Mouse (Mus musculus) adrenal gland, postnatal 36 days (tissue): ENCODE measurements around the gene Tenm2. TPM values are rescaled to one million over a fixed set of nuclear protein-coding genes. Genes with fewer than 3 reads are reported as not detected.

Experiments used
- DNase-seq, 2 experiments: peaks; one replicate each; pipeline ENCODE4 v3.0.0; 2021; ENCODE audit warnings: mixed read lengths in 1 of 2
- total RNA-seq, 2 experiments: library from RNA; stranded (reverse); gene quantifications; 2 replicates each; pipeline ENCODE4 v1.2.3; 2021

Gene Tenm2
- total RNA-seq, 2 experiments from 2014 or later = 0.53 to 0.69 TPM

DNA sequence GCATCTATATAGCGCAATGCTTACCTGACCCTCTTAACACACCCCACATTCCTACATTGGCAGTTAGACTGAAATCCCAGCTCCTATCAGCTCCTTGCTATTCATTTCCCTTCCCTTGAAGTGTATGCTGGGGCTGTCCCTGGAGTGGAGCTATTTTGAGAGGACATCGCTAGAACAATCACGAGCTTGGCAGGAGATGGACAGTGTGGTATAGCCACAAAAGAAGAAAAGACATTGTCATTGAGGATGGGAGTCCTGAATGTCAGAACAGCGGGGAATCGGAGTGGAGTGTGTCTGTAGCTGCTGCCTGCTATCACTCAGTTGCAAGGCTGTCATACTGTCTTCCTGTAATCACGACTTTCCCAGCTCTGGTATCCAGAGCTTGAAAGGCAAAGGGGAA is 1031.4 kb downstream of the Tenm2 start:
- DNase-seq = no peak

DNA sequence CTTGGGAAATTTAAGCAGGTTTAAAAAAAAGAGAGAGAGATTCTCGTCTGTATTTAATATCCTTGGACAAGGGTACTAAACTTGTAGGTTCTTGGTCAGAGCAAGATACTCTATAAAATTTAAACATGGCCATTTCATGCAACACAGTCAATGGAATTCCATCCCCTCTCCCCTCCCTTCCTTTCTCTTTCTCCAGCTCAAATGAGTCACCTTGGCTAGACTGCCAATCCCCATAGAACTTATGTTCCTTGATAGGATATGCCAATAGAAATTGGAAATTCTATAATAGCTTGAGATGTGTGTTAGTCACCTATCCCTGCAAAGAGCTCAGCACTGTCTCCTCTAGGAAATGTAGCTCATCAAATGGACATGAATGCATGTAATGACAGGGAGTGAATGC is 1031.9 kb downstream of the Tenm2 start:
- DNase-seq = no peak

DNA sequence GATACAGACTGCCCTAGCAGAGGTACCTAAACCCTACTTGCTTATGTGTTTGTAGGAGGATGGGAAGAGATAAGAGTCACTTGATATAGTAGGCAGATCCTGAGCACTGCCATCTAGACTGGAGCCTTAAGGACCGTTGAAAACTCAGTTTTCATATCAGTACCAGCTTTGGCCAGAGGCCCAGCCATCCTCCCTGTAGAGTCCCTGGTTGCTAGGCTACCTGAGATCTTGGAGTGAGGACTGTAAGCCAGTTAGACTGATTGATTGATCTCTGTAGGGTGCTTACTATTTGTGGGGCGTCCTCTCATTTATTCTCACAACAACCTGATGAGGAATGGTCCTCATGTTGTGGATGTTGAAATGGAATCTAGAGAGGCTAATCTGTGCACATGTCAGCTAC is 1041.4 kb downstream of the Tenm2 start:
- no peak for DNase-seq

DNA sequence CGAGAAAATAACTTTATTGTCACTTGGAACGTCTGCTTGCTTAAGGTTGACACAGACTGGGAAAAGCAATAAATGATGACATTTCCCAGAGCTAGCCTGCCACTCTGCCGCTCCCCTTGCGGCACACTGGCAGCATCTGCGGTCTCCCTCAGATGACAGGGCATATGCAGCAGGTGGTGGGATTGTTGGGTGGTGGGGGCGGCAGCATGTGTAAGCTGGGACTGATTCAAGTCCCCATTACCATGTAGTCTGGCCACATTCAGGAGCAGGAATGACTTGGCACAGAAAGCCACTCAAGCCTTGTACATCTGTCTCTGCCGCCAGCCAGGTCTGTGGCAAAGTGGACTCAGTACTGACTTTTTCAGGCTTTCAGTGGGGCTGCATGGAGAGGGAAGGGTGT is 1059.7 kb downstream of the Tenm2 start:
- DNase-seq = no peak

DNA sequence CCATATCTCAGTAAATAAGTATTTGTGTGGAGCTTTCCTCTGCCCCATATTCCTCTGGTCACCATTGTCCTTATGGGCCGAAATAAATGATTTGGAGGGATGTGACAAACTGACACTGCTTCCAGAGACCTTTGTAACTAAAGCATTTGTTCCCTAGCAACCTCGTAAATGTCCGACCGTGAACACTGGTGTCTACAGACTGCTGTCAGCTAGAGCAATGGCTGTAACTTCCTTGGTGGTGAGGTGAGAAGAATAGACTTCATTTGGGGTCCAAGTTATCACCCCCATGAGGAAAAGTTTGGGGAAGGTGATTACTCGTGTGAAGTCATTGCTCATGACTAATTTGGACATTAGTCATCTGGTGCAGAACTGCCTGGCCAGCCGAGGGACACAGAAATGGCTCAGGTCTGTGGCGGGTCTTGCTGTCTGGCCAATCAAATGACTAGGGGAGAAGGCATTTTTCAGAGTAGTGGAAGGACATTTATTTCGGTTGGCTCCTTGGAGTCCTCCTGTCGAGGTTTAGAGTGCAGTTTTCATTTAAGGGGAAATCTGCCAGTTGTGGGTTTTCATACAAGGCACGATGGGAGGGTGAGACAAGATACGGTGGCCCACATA is 1062.6 kb downstream of the Tenm2 start:
- no peak for DNase-seq

DNA sequence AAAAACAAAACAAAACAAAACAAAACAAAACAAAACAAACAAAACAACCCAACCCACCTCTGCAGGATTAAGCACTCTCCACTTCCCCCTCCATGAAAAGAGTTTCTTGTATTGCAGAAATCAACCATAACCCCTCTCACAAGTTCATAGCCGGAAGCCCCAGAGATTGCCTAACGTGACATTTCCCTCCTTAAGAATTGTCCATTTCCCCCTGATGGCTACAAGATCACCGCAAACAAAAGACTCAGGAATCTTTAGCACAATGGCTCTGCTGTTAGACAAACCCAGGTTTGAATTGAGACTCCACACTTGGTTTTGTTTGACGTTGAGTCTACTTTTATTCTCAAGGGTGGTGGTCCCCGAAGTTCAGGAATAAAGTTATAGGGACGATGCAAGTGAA is 1063.2 kb downstream of the Tenm2 start:
- DNase-seq = no peak

DNA sequence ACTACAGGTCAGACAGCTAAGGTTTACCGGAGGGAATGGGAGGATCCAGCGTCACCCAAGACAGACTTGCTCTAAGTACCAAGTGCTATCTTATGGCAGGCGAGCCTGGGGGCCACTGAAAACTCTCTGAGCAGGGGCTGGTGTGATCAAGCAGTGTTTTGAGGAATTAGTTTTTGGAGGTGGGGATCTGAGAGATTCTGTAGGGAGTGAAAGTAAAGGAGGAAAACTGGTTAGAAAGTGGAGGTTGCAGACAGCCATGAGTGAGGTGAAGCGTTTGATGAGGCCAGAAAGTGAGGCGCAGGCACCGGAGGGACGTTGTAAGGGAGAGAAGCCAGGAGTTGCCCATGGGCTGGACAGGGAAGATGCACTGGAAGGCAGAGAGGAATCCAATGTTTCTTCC is 1063.8 kb downstream of the Tenm2 start:
- DNase-seq = no peak

DNA sequence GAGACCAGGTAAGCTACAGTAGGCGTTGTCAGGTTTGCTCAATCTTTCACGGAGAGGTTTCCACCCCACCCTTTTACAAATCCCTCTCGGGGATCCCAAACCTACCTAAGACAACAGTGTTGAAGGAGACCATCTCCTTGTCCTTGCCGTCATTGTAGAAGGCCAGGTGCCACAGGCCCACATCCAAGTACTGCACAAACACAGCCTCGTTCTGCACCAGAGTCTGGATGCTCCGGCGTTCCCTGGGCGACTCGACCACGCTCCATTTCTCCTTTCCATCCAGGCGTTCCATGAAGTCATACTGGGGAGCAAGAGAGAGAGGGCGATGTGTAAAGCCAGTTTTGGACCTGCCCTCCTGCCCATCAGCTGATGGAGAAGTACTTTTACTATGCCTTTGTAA is 1064.5 kb downstream of the Tenm2 start:
- no peak for DNase-seq

DNA sequence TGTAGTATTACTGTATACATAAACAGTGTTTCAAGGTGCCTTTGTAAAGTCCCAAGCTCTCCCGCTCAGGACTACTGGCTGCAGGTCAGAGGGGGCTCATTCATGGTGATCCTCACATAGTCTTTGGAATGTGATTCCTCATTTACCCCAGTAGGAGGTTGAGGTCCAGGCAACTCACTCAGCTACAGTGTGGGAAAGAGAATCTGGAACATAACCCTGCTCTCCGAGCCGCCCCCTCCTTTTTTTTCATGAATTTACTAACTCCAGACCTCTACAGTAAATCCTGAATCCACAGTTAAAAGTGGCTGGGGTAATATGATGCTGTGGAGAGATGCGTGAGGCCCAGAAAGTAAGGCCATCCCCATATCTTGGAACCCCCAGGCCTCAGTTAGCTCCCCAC is 1066.0 kb downstream of the Tenm2 start:
- DNase-seq = no peak

DNA sequence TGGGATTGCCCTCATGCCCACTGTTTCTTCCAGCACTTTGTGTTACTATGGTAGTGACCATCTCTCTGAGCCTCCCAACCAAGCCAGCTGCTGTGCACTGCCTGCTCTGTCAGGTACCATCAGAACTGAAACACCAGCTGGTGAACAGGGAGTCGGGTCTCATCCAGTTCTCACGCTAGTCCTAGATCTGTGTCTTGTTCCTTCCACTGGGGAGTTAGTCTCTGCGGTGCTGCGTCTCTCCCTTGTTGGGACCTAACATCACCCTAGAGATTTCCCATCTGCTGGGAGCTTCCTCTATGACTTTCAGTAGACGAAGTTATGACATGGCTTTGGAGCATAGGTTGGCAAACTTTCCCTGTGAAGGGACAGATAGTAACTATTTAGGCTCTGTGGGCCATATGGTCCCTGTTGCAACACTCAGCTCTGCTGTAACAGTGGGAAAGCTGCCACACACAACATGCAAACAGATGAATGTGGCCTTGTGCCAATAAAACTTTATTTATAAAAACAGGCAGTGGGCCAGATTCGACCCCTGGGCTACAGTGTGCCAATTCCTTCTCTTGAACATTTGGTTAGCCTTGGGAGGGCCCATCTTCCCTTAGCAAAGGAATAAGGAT is 1066.7 kb downstream of the Tenm2 start:
- DNase-seq = no peak

DNA sequence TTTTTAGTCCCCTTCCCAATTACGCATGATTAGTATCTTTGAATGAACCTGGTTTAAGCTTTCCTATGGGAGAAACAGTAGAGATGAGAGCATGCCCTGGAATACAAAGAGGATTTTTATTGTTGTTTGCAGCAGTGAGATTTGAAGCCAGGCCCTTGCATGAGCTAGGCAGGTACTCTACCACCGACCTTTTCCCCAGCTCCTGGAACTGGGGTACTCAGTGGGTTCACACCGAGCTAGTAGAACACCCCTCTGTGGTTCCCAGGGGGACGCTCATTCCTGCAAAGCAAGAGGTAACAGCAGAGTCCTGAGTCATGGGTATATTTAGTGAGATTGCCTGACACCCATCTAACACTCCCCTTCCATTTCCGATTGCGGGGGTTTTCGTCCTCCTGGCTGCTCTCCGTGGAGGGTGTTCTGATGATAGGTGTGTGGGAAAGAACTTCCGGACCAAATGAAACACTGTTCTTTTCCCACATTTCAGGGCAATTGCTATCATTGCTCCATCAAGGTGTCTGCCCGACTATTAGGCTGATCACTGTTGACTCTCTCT is 1067.9 kb downstream of the Tenm2 start:
- no peak for DNase-seq

DNA sequence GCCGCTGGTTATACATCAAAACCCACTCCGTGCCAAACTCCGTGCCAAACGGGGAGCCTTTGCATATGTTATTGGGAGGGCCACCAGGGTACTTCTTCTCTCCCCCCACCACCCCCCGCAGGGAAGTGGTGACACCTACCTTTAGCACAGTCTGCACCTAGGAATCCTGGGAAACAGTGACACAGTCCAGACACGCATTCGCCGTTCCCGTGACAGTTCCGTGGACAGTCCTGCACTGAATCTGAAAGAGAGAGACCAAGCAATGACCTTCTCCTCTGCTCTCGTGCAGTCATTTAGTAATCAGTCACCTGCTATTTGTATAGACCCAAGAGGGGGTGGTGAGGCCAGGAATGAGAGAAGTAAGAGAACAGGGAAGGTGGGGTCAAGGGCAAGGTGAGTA is 1072.2 kb downstream of the Tenm2 start:
- DNase-seq = no peak

DNA sequence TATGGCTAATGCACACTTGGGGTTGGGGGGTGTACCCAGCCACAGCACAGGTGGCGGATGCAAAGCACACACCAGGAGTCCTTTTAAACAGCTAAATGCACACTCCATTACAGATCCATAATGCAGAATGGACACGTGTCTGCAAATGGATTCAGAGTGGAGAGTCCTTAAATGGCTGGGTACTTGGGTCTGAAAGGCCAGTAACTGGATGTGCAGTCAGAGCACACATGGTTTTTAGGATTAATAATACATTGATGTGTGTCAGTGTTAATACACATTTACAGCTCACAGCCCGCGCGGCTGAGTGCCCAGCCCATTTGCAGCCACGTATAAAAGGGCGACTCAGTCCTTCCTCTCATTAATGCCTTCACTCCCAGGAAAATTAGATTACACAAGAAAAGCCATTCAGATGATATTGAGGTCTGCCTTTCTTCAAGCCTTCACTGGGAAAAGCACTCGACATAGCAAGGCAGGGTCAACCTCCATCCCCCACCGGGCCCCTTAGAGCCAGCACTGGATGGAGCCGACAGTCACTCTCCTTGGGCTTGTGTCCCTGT is 1073.9 kb downstream of the Tenm2 start:
- no peak for DNase-seq

DNA sequence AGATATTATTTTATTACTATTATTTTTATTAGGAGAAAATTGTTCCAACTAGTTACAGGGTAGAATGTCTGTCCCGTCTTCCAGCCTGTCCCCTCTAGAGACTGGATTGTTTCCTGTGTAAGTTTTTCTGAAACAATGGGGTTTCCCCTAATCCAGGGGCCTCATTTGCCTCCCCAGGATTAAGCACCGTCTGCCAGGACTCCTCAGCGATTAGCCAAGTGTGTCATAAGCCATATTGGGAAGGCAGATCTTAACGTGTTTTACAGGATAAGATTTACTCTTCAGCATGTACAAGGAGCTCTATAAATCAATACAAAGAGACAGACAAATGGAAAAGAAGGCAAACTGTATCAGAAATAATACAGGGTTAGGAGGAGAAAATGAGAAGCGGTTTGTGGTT is 1082.3 kb downstream of the Tenm2 start:
- no peak for DNase-seq

DNA sequence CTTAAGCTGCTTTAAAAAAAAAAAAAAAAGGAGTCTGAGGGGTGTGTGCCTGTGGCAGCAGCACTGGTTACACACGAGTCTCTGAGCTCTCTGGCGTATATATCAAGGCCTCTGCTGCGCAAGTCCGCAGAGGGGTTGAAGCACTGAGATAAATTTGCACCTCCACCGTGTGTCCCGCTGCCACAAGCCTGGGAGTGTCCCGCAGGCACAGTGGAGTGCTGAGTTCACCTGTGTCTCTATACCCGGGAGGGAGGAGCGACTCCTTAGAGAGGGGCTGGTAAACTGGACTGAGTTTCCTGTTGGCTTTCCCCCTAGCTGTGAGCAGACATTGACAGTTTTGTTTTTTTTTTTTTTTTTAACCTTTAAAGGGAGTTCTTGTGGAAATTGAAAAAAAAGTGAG is 1082.8 kb downstream of the Tenm2 start:
- no peak for DNase-seq

DNA sequence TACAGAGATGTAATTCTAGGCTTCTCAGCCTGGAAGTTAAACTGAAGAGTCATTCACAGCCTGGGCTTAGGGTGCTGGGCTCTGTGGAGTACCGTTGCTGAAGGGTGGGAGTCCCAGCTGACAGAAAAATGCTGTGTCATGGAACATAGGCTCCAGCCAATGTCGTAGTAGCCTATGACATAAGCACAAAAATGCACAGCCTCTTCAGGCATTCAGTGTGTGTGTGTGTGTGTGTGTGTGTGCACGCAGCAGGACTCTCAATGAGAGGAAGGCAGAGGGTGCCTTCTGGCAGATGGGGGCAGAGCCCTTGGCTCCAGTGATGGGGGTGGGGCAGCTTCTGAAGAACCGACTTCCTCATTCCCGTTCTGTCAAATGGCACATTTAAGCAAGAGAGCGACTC is 1083.5 kb downstream of the Tenm2 start:
- DNase-seq = peak in 1 of 2 experiments; percentile 8

DNA sequence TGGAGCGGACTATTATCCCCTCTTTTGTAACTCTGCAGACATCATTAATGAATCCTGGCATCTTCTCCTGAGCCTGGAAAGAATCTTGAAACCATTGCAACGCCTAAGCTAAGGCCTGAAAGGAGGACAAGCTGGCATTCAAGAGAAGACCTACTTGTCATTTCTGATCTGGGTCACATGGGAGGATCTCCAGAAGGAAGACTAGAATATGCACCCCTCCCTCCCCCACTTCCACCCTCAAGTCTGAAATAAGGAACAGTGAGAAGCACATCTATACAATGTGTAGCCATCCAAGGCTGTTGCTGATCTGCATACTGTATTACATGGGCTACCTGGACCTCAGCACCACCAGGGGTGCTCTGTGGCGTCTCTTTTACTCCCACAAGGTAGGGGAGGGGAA is 1086.7 kb downstream of the Tenm2 start:
- no peak for DNase-seq

DNA sequence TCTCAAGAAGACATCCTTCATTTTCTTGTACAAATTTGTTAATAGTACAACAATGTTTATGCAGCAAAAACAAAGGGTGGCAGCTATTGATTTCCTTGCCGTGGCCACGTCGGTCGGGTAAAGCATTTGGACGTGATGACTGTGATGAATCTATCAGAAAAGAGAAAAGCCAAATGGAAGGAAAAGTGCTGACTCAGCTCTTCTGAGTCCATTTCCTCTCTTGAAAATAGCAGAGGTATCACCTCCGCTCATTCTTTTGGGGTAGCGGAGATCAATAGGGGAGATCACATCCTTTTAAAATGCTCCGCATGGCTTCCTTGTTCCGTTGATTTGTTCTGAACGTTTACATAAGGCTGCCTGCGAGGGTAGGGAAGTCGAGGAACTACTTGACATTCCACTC is 1090.7 kb downstream of the Tenm2 start:
- DNase-seq = no peak

DNA sequence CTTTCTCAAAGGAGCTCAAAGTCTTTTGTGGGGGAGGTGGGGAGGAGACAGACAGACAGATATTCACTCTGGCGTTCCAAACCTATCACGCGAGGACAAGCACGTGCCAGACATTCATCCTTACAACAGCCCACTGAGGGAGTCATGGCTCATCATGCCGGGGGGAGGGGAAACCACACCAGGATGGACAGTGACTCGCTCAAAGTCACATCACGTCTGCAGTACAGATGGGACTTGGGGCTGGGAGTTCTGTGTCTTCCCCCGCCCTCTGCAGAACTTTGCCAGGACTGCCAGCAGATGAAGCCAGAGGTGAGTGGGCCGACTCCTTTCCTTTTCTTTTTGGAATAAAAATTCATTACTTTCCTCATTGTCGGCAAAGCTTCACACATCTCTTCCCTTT is 1095.4 kb downstream of the Tenm2 start:
- DNase-seq = no peak

DNA sequence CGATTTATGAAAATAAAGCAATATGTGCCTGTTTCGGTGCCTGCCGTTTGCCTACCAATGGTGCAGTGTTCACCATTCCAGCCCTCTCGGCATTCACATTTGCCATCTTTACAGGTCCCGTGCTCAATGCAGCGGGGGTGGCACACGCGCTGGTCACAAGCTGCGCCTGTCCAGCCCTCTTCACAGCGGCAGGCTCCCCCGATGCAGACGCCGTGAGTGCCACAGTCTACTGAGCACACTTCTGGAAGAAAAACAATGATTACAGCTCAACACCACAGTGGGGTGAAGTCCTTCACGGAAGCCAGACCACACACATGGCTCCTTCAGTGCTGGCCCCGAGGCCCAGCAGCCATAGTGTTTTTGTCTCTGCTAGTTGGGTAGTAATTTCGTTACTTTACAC is 1096.2 kb downstream of the Tenm2 start:
- DNase-seq = no peak

DNA sequence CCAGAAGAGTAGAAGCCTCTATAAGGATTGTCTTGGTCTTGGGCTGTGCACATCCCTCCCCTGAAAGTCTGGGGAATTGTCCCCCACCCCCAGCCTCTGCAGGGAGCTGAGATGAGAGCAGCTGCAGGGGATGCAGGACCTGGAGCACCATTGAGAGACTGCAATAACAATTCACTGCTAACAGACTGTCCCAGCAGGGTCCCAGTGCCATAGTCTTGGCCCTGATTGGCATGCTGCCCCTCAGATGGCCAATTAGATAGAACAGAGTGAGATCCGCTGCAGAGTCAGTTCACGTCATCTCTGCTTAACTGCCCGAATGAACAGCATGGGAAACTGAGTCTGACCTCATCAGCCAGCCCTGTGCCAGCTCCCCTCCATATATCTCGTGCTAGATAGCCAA is 1097.9 kb downstream of the Tenm2 start:
- no peak for DNase-seq

DNA sequence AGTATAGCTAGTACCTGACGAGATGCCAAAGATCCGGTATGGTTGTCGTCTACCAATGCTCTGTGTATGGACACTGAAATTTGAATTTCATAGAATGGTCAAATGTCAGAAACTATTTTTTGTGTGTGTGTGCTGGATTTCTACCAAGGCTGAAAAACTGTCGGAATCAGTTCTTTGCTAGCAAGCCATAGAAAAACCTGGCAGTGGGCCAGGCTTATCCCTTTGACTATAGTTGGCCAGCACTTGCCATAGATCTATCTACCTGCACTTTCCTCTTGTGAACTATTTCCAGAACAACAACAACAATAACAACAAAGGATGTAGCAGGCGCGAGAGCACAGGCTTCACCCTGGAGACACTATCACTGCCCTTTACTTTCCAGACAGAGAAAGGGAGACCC is 1098.5 kb downstream of the Tenm2 start:
- peak in 1 of 2 experiments; percentile 3 for DNase-seq

DNA sequence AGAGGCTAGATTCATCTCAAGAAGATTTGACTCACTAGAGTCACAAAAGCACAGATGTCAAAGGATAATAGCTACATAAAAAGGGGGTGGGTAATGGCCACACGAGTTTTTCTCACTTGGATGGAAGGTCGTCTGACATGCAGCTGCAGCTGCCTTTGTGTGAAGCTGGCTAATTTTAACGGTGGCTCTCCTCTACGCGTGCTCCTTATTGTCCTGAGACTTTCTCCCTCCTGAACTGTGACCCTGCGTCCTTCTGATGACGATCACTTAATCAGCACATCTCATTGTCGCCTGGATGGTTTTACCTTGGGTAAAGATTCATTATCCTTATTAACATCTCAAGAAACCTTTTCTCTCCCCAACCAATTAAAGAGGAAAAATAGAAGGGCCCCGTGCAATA is 1101.1 kb downstream of the Tenm2 start:
- DNase-seq = no peak

DNA sequence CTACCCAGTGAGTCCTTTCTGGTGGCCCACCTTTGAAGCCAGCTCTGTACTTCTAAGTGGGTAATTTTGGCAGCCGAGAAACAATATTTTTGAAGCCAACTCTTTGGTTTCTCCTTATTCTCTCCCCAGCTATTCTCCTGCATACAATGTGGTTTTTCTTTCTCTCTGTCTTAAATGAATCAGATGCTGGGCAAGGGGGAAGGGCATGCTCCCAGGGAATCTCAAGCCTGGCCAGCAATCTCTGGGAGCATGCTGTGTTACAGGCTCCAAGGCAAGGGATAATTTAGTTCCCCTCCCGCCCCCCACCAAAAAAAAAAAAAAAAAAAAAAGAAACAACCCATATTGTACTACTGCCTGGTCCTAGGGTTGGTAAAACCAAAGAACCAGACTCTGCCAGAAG is 1112.5 kb downstream of the Tenm2 start:
- DNase-seq = no peak
